Mouse (Mus musculus): ENCODE data around the gene Rnf214.
A peak's percentile ranks its signal among the peaks of the same experiment; 100 is the strongest.

Gene Rnf214

GRCm38 (mm10) chr9:45935628-45936210, 29.0 kb upstream of the Rnf214 start, which contains the start of gene Tagln:
TSS of gene Tagln (minus strand) at chr9:45936058.
- no peak for DNase-seq

- peak; percentile 26 to 45 for DNase-seq
Measured at GRCm38 (mm10) chr9:45932571-45933415, 26.1 kb upstream of the Rnf214 start.

- DNase-seq, result peak in 1 of 2 experiments; percentile 33
Measured at GRCm38 (mm10) chr9:45931958-45932357, 25.2 kb upstream of the Rnf214 start.

GRCm38 (mm10) chr9:45929285-45929684, 22.6 kb upstream of the Rnf214 start:
- DNase-seq, result no peak

GRCm38 (mm10) chr9:45919895-45920294, 13.2 kb upstream of the Rnf214 start:
- no peak for DNase-seq

GRCm38 (mm10) chr9:45917041-45917934, 10.6 kb upstream of the Rnf214 start:
- peak; percentile 58 to 61 for DNase-seq

- DNase-seq, result no peak
Measured at GRCm38 (mm10) chr9:45915659-45916058, 8.9 kb upstream of the Rnf214 start.

- peak; percentile 36 to 59 for DNase-seq
Measured at GRCm38 (mm10) chr9:45911673-45912072, 5.0 kb upstream of the Rnf214 start.

GRCm38 (mm10) chr9:45910995-45911394, 4.3 kb upstream of the Rnf214 start:
- DNase-seq, result no peak

GRCm38 (mm10) chr9:45907078-45907428, 342 bp upstream of the Rnf214 start:
- no peak for DNase-seq

GRCm38 (mm10) chr9:45905811-45906237, 887 bp downstream of the Rnf214 start:
- DNase-seq, result peak in 1 of 2 experiments; percentile 54

- no peak for DNase-seq
Measured at GRCm38 (mm10) chr9:45905196-45905595, 1.5 kb downstream of the Rnf214 start.

GRCm38 (mm10) chr9:45893681-45894080, 13.0 kb downstream of the Rnf214 start:
- DNase-seq, result no peak

- DNase-seq, result peak in 1 of 2 experiments; percentile 33
Measured at GRCm38 (mm10) chr9:45877928-45878327, 28.8 kb downstream of the Rnf214 start.

GRCm38 (mm10) chr9:45870265-45870664, 36.4 kb downstream of the Rnf214 start:
- no peak for DNase-seq

GRCm38 (mm10) chr9:45869181-45869580, 37.5 kb downstream of the Rnf214 start:
- DNase-seq, result no peak

- no peak for DNase-seq
Measured at GRCm38 (mm10) chr9:45861813-45862212, 44.9 kb downstream of the Rnf214 start.

- no peak for DNase-seq
Measured at GRCm38 (mm10) chr9:45859364-45859763, 47.3 kb downstream of the Rnf214 start.

- no peak for DNase-seq
Measured at GRCm38 (mm10) chr9:45854136-45854535, 52.6 kb downstream of the Rnf214 start.

GRCm38 (mm10) chr9:45853695-45854094, 53.0 kb downstream of the Rnf214 start:
- DNase-seq, result no peak

GRCm38 (mm10) chr9:45851776-45852175, 54.9 kb downstream of the Rnf214 start:
- no peak for DNase-seq

GRCm38 (mm10) chr9:45851330-45851729, 55.4 kb downstream of the Rnf214 start:
- no peak for DNase-seq

- peak in 1 of 2 experiments; percentile 38 for DNase-seq
Measured at GRCm38 (mm10) chr9:45850528-45851155, 56.1 kb downstream of the Rnf214 start.
